ENCODE assay signal across 8 mouse cellular contexts in the genomic region with DNA sequence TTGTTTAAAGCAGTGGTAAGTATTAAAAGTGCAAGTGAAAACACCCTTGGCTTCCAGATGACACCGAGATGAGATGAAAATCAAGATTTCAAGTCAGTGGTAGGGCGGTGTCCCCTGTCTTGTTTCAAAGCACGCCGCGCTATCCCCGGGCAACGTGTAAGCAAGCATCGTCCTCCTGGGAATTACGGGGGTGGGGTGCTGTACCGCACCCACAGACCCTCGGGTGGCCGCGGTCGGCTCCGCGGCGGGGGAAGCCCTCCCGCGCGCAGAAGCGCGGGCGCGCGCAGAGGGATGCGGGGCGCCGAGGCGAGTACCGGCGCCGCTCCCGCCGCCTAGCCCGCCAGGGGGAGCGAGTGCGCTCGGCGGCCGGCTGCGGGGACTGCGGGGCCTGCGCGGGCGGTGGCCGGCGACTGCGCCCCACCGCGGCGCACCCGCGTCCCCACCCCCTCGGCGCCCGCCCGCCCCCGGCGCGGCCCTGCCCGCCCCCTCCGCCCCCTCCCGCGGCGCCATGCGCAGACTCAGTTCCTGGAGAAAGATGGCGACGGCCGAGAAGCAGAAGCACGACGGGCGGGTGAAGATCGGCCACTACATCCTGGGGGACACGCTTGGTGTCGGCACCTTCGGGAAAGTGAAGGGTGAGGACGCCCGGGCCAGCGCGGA. TPM values are rescaled to one million over a fixed set of nuclear protein-coding genes. Genes with fewer than 3 reads are reported as not detected.
DNase-seq lines count a peak whose midpoint lies in the region; ATAC-seq and TF ChIP-seq lines count a peak whose summit lies in the region.

A gene (plus strand): TSS at position 501 of the 660 bp plus-strand sequence.

- intact Hi-C loops in heart, adult 2 months (cut with DNase I): loop anchor here (1.0 to 5.0 kb wide), 3 partner anchors 27 to 42 kb away; a partner anchor contains a TSS

- peak within 1 kb of the TSS; percentile 71 for H3K4me2 ChIP-seq in embryonic facial prominence, embryonic 13.5 days
- H3K4me2 ChIP-seq in limb, embryonic 11.5 days (ENCODE audit: low read depth, severe bottlenecking): peak within 1 kb of the TSS; percentile 65
- peak within 1 kb of the TSS; percentile 68 for H3K4me2 ChIP-seq in midbrain, embryonic 13.5 days (replicated peaks)

- H3K36me3 ChIP-seq in embryonic facial prominence, embryonic 13.5 days: no peaks in the 10 kb centered on the region
- H3K36me3 ChIP-seq in heart, adult 2 months (ENCODE audit: control insufficient read depth, insufficient read depth, low read length): 0 out of 2 replicates have a peak, but pooled peaks cover 2% of the 10 kb centered on the region
- no peaks in the 10 kb centered on the region for H3K36me3 ChIP-seq in kidney, adult 2 months (ENCODE audit: control insufficient read depth, insufficient read depth, low read length)
- H3K36me3 ChIP-seq in limb, embryonic 11.5 days (ENCODE audit: control insufficient read depth, insufficient read depth, low read length): no peaks in the 10 kb centered on the region
- no peaks in the 10 kb centered on the region for H3K36me3 ChIP-seq in midbrain, embryonic 13.5 days

- H3K27me3 ChIP-seq in embryonic facial prominence, embryonic 13.5 days: no peaks in the 10 kb centered on the region
- no peaks in the 10 kb centered on the region for H3K27me3 ChIP-seq in heart, adult 2 months (ENCODE audit: control insufficient read depth, insufficient read depth, low read length)
- no peaks in the 10 kb centered on the region for H3K27me3 ChIP-seq in kidney, adult 2 months (replicated peaks; ENCODE audit: control insufficient read depth, insufficient read depth, low read length)
- no peaks in the 10 kb centered on the region for H3K27me3 ChIP-seq in limb, embryonic 11.5 days (ENCODE audit: control insufficient read depth, insufficient read depth, low read length)
- no peaks in the 10 kb centered on the region for H3K27me3 ChIP-seq in midbrain, embryonic 13.5 days

- peak within 1 kb of the TSS; percentile 91 for H3K9ac ChIP-seq in embryonic facial prominence, embryonic 13.5 days
- peak within 1 kb of the TSS; percentile 91 for H3K9ac ChIP-seq in heart, adult 2 months (ENCODE audit: low read depth, low read length)
- peak within 1 kb of the TSS; percentile 88 for H3K9ac ChIP-seq in limb, embryonic 11.5 days (ENCODE audit: low read length)
- peak within 1 kb of the TSS; percentile 92 for H3K9ac ChIP-seq in midbrain, embryonic 13.5 days (replicated peaks)

- peak within 1 kb of the TSS; percentile 87 for H3K4me3 ChIP-seq in embryonic facial prominence, embryonic 13.5 days
- H3K4me3 ChIP-seq in heart, adult 2 months: peak within 1 kb of the TSS; percentile 90
- H3K4me3 ChIP-seq in kidney, adult 2 months (ENCODE audit: insufficient read depth, low read depth, low read length): peak within 1 kb of the TSS; percentile 92
- H3K4me3 ChIP-seq in limb, embryonic 11.5 days (ENCODE audit: low read depth, low read length): peak within 1 kb of the TSS; percentile 89
- H3K4me3 ChIP-seq in midbrain, embryonic 13.5 days (replicated peaks): peak within 1 kb of the TSS; percentile 84

- peak within 1 kb of the TSS; percentile 94 for H3K27ac ChIP-seq in embryonic facial prominence, embryonic 13.5 days
- peak within 1 kb of the TSS; percentile 88 for H3K27ac ChIP-seq in heart, adult 2 months
- peak within 1 kb of the TSS; percentile 65 for H3K27ac ChIP-seq in kidney, adult 2 months (ENCODE audit: insufficient read depth, low read depth, low read length)
- H3K27ac ChIP-seq in limb, embryonic 11.5 days (replicated peaks; ENCODE audit: low read depth, low read length): peak within 1 kb of the TSS; percentile 85
- H3K27ac ChIP-seq in midbrain, embryonic 13.5 days: peak within 1 kb of the TSS; percentile 92

- 0 out of 2 replicates have a peak, but pooled peaks have one; percentile 15 for TF ChIP-seq EP300 in heart, adult 2 months (IDR thresholded peaks at IDR 0.05; ENCODE audit: insufficient read depth, low read depth, low read length)

- peak; percentile 84 for ATAC-seq in embryonic facial prominence, embryonic 13.5 days (ENCODE audit: insufficient number of reproducible peaks, insufficient read depth, low FRiP score, low TSS enrichment, low read depth)
- ATAC-seq in limb, embryonic 11.5 days (ENCODE audit: insufficient number of reproducible peaks, low FRiP score, low TSS enrichment, low read depth): peak; percentile 87
- peak; percentile 94 for ATAC-seq in midbrain, embryonic 13.5 days

- peak; percentile 62 for TF ChIP-seq CTCF in heart, adult 2 months (IDR thresholded peaks at IDR 0.05)
- TF ChIP-seq CTCF in kidney, adult 2 months (conservative IDR thresholded peaks at IDR 0.05; ENCODE audit: insufficient read depth, insufficient read length, low read depth, low read length): peak; percentile 37

- H3K79me2 ChIP-seq in heart, adult 2 months (replicated peaks; ENCODE audit: control insufficient read depth, insufficient read depth, low read length): peaks cover 2% of the 10 kb centered on the region; the same call in 1 of the 2 replicates

- peak; percentile 71 for DNase-seq in 3T3-L1 (ENCODE audit: low read depth, low spot score)
- peak; percentile 89 for DNase-seq in adrenal gland, postnatal 14 days
- DNase-seq in heart, adult 2 months: peak; percentile 86 to 88
- DNase-seq in kidney, adult 2 months: peak; percentile 74
- DNase-seq in limb, embryonic 11.5 days (ENCODE audit: low spot score): peak; percentile 82
- peak; percentile 77 to 80 for DNase-seq in spleen, postnatal 10 days (ENCODE audit: low spot score in 2 of 2)

- WGBS in embryonic facial prominence, embryonic 13.5 days: under 1% methylated on average over 48 of the region's 80 CpGs
- WGBS in heart, adult 2 months: 1% methylated on average over 60 of the region's 80 CpGs
- WGBS in kidney, adult 2 months: 1% methylated on average over 70 of the region's 80 CpGs
- WGBS in limb, embryonic 11.5 days: under 1% methylated on average over 52 of the region's 80 CpGs
- WGBS in midbrain, embryonic 13.5 days: 0% methylated on average over 65 of the region's 80 CpGs

- peaks cover 15% of the 10 kb centered on the region for H3K4me1 ChIP-seq in embryonic facial prominence, embryonic 13.5 days
- H3K4me1 ChIP-seq in heart, adult 2 months (ENCODE audit: control insufficient read depth, insufficient read depth, low read length): peaks cover 6% of the 10 kb centered on the region
- H3K4me1 ChIP-seq in kidney, adult 2 months (ENCODE audit: control insufficient read depth, insufficient read depth, low read length): no peaks in the 10 kb centered on the region; the same call in 1 of the 2 replicates
- H3K4me1 ChIP-seq in limb, embryonic 11.5 days (ENCODE audit: control insufficient read depth, insufficient read depth, low read length): peaks cover 8% of the 10 kb centered on the region
- peaks cover 14% of the 10 kb centered on the region for H3K4me1 ChIP-seq in midbrain, embryonic 13.5 days (replicated peaks)

- H3K9me3 ChIP-seq in embryonic facial prominence, embryonic 13.5 days: no peaks in the 10 kb centered on the region
- H3K9me3 ChIP-seq in limb, embryonic 11.5 days (ENCODE audit: control insufficient read depth, low read length): no peaks in the 10 kb centered on the region
- H3K9me3 ChIP-seq in midbrain, embryonic 13.5 days: no peaks in the 10 kb centered on the region

- TF ChIP-seq POLR2A in heart, adult 2 months (IDR thresholded peaks at IDR 0.05; ENCODE audit: insufficient read depth, low read depth, low read length): peak; percentile 73
- TF ChIP-seq POLR2A in kidney, adult 2 months (IDR thresholded peaks at IDR 0.05; ENCODE audit: low read depth, low read length): peak; percentile 52

RNA-seq across cellular contexts. Expression of the gene that starts here (rescaled TPM):
- total RNA-seq in adrenal gland, postnatal 14 days (2021): 32.3 and 33.7 TPM in 2 replicates
- 16.6 and 18.7 TPM in 2 replicates for polyA plus RNA-seq in embryonic facial prominence, embryonic 13.5 days (2015; fragmentation: Nextera tagmentation; extraction: Ambion mirVana)
- 10 to 100 TPM; 12.6 to 13.9 TPM for total RNA-seq in heart, adult 2 months (2021)
- 4.6 and 8.9 TPM in 2 replicates for polyA plus RNA-seq in heart, adult 2 months (2012; rRNA removed)
- 5.3 and 6.5 TPM in 2 replicates for polyA plus RNA-seq in kidney, adult 2 months (2012; rRNA removed)
- 20.4 and 21.2 TPM in 2 replicates for polyA plus RNA-seq in limb, embryonic 11.5 days (2014; fragmentation: Nextera tagmentation; extraction: Ambion mirVana)
- polyA plus RNA-seq in midbrain, embryonic 13.5 days (2015; fragmentation: Nextera tagmentation; extraction: Ambion mirVana): 13.4 and 14.3 TPM in 2 replicates

Comparison
In these comparisons a context has a peak if more than half of its experiments do, and no peak if none do; other contexts are left out.
1. Peak in every context shown above with its lines: DNase-seq, ATAC-seq, H3K4me3 ChIP-seq and H3K27ac ChIP-seq.